Mouse (Mus musculus) lung, postnatal 0 days (tissue): ENCODE data around the gene Trem3.

Experiments
- CTCF ChIP-seq: IDR thresholded peaks from 2 replicates; pipeline ENCODE4 v1.5.1; 2016; ENCODE audit warnings: antibody characterized with exemption, mild to moderate bottlenecking
- EP300 ChIP-seq: IDR thresholded peaks from 2 replicates; pipeline ENCODE4 v1.6.1; 2016; ENCODE audit warnings: antibody characterized with exemption, mild to moderate bottlenecking, control low read depth

DNA sequence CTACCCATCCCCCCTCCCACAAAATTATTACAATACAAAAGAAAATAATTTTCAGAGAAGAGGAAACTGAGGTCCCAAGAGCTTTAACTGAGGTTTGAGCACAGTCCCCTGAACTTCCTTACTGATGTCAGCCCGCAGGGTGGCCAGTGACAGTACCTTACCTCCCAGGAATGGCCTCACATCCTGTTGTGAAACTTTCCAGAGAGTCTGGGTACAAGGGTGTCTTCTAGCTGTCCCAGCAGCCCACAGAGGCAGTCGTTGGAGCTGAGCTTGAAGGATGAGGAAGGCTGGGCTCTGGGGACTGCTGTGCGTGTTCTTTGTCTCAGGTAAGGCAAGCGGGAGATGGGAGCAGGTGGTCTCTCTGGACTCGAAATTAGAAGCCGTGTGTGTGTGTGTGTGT is 15.1 kb upstream of the Trem3 start, which contains the start of gene Trem1:
- TF ChIP-seq CTCF (no peak), EP300 (no peak)
